Mouse (Mus musculus) natural killer cell, adult 2 months (primary cell): ENCODE data around the gene Ccdc7a.

ENCODE experiments used
- DNase-seq, 2 experiments: peaks; one replicate each; pipeline ENCODE4 v3.0.0; 2022; ENCODE audit warnings: low spot score in 2 of 2

Gene Ccdc7a

DNA sequence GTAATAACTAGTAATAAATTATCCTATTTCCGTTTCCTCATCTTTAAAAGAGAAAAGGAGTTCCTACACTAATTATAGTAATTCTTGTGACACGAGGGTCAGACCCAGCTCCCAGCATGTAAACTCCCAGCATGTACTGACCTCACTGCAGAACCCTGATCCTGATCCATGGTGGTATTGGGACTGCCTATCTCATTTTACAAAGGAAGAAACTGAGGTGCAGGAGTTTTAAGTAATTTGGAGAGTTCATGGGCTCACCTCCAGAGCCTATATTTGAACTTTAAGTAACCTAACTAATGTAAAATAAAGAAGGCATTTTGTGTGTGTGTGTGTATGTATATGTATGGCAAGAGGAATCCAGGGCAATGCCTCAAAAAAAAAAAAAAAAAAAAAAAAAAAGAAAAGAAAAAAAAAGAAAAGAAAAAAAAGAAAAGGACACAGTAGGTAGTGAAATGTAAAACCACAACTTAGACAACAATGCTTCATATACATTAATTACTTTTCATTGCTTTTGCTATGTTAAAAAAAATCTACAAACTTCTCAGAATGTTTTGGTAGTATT, 378.8 kb downstream of the Ccdc7a start:
- DNase-seq = no peak

DNA sequence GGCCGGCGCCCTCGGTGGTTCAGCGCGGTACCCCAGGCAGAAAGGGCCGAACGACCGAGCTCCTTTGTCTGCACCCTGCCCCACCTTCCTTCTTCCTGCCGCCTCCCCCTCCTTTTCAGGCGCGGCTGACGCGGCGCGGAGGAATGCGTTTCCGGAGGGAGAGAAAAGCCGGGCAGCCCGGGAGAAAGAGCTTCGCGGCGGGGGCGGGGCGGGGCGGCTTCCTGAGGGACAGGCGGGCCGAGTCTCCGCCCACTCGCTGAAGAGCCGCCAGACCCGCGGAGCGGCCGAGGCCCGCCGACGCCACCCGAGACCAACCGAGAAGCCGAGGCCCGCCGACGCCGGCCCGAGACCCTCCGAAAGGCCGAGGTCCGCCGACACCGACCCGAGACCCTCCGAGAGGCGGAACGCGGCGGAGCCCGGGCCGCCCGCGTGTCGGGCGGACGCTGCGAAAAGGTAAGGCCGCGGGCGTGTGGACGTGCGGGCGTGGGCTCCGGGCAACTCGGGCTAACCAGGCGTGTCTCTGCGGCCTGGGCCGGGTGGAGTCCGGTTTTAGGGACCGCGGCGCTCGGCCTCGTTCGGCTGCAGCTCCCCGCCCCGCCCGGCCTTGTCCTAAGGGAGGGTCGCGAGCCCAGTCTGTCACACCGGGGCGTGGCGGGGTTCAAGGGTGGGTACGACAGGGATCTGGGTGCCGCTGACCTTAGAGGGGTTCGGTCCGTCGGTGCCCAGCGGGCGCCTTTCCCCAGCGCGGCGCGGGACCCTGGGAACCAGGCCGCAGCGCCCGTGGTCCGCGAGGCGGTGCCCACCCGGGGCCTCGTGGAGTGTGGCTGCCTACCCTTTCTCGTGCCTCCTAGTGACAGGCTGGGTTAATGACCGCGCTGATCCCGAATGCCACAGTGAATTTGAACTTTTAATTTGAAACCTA, 379.5 kb downstream of the Ccdc7a start, which contains the start of gene Itgb1:
Gene Itgb1, plus strand, starts transcription at position 148 of the 922 bp plus-strand sequence.
- DNase-seq = peak; percentile 59 to 61

DNA sequence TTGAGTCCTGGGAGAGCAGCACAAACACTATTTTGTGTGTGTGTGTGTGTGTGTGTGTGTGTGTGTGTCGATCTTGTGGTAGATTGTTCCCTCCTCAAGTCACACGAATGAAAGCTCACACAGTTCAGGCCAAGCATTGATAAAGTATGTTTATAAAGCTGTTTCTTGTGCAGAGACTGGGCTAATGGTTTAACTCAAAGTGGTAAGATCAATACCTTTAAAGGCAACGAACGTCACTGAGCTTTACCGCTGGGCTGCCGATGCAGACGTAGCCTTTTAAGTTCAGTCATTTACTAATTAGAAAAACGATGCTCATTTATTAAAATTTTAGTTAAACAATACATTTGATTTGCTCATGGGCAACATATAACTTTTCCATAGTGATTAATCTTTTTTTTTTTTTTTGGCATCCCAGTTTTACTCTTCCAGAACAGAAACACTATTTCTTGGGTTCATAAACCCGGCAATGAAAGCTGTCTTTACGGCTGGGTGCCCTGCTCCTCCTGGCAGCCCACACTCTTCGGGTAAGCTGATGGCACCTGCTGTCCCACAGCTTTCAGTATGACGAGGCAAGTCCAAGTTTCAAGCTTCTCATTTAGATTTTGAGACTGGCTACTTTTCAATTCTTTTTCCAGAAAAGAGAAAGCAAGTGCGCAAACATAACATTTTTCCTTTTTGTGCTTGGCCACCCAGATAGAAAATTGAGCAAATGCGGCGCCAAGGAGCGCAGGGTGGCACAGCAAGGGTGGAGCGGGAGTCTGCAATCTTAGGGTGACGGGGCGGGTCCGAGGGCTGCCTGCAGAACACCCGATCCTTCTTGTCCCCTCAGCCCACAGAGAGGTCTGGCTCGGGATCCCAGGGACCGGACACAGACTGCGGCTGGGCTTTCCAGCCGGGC, 380.5 kb downstream of the Ccdc7a start:
- peak; percentile 16 to 31 for DNase-seq
